Mouse (Mus musculus) cerebellum, adult 2 months (tissue): Measurements from ENCODE around the gene Tmprss9.

Experiments used
- CTCF ChIP-seq: fragments of 200-500 bp; IDR thresholded peaks from 2 replicates; pipeline ENCODE4 v1.5.1; 2011; ENCODE audit warnings: low read depth, mild to moderate bottlenecking, control low read depth, low read length, moderate library complexity, borderline replicate concordance; ENCODE audit not compliant: insufficient read depth
- POLR2A ChIP-seq: fragments of 200-500 bp; IDR thresholded peaks from 2 replicates; pipeline ENCODE4 v1.6.1; 2011; ENCODE audit warnings: low read length, control low read depth, borderline replicate concordance; ENCODE audit not compliant: insufficient read depth

DNA sequence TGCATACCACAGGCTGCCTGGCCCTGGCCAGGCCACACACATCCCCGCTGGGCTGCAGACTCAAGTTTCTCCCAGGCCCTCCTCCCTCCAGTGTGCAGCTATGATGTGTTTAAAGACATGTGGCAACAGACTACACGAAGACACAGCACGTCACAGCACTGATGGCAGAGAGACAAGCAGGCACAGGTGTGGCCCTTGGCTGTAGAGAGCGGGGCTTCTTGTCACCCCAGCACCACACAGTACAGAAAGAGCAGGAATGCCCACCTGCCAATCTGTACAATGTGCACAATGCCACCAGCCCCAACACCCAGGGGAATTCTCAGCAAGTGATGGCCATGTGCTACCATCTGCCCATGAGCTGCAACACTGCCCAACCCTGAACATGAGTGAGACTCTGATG lies 39.7 kb downstream of the Tmprss9 start:
- TF ChIP-seq CTCF (no peak), POLR2A (no peak)
